In genomic region chrX:56312813-56313212, GRCm38 (mm10) we compare ENCODE assay signal across 17 mouse cellular contexts. TPM values are rescaled to one million over a fixed set of nuclear protein-coding genes. Genes with fewer than 3 reads are reported as not detected.
"Had no signal": no experiment of that assay in that cellular context is flagged by ENCODE, and none has a peak within 500 bp of the region (broad histone marks: within the 10 kb centered on the region; RNA-seq: fewer than 3 reads in every experiment).

No protein-coding gene starts in this region.

- H3K36me3 ChIP-seq: neural tube, embryonic 13.5 days; neural tube, embryonic 15.5 days; stomach, embryonic 15.5 days had no signal

- H3K9me3 ChIP-seq: neural tube, embryonic 13.5 days; stomach, embryonic 15.5 days had no signal

- H3K27me3 ChIP-seq: neural tube, embryonic 13.5 days; neural tube, embryonic 15.5 days; stomach, embryonic 15.5 days had no signal

- H3K27ac ChIP-seq: neural tube, embryonic 13.5 days; neural tube, embryonic 15.5 days; stomach, embryonic 15.5 days; stomach, postnatal 0 days had no signal

- H3K9ac ChIP-seq: neural tube, embryonic 13.5 days; neural tube, embryonic 15.5 days; stomach, embryonic 15.5 days had no signal

- H3K4me3 ChIP-seq: neural tube, embryonic 13.5 days; neural tube, embryonic 15.5 days; stomach, embryonic 15.5 days had no signal

- DNase-seq: retina, postnatal 1 day; right cerebral cortex, adult 18-20 months; right cerebral cortex, postnatal 14 days; right cerebral cortex, postnatal 25 days; right cerebral cortex, postnatal 4 days; spleen, adult 18-20 months; thymus, adult 18-20 months; thymus, adult 2 months; thymus, postnatal 14 days; thymus, postnatal 25 days; thymus, postnatal 36 days; thymus, postnatal 4 days had no signal

- H3K4me2 ChIP-seq: neural tube, embryonic 13.5 days; neural tube, embryonic 15.5 days; stomach, embryonic 15.5 days had no signal

- H3K4me1 ChIP-seq: neural tube, embryonic 13.5 days; neural tube, embryonic 15.5 days; stomach, embryonic 15.5 days had no signal

RNA-seq across cellular contexts. Expression of gene Zfp449, which starts 33.4 kb away (rescaled TPM):
- total RNA-seq: neutrophil, adult 5-6 weeks had no signal
